Mouse (Mus musculus) mature B cell (primary cell): ENCODE results near the gene Eps15.

Experiments used
- in situ Hi-C: fragments of 300-500 bp; cut with MboI; formaldehyde crosslinking; loops from 2 replicates; pipeline ENCODE4 v1.14.3; 2019

Eps15 gene

GRCm38 (mm10) chr4:109268903-109269302 lies 11.2 kb upstream of the Eps15 start:
- in situ Hi-C loops, result no loop called here

- in situ Hi-C loops, result no loop called here
These were observed 8.3 kb upstream of the Eps15 start for GRCm38 (mm10) chr4:109271803-109272202.

- in situ Hi-C loops, result no loop called here
These were observed 6.4 kb upstream of the Eps15 start for GRCm38 (mm10) chr4:109273586-109274240.

GRCm38 (mm10) chr4:109280459-109281160 lies 542 bp downstream of the Eps15 start:
- in situ Hi-C loops, result no loop called here

GRCm38 (mm10) chr4:109281161-109281560 lies 1.1 kb downstream of the Eps15 start:
- in situ Hi-C loops, result no loop called here

GRCm38 (mm10) chr4:109281946-109282345 lies 1.9 kb downstream of the Eps15 start:
- in situ Hi-C loops, result no loop called here

- in situ Hi-C loops, result no loop called here
These were observed 14.6 kb downstream of the Eps15 start for GRCm38 (mm10) chr4:109294629-109295028.

- in situ Hi-C loops, result no loop called here
These were observed 16.4 kb downstream of the Eps15 start for GRCm38 (mm10) chr4:109296510-109296909.

- in situ Hi-C loops, result no loop called here
These were observed 19.1 kb downstream of the Eps15 start for GRCm38 (mm10) chr4:109299136-109299535.

GRCm38 (mm10) chr4:109316941-109317894 lies 37.1 kb downstream of the Eps15 start:
- in situ Hi-C loops, result no loop called here

GRCm38 (mm10) chr4:109336796-109337195 lies 56.7 kb downstream of the Eps15 start:
- in situ Hi-C loops, result no loop called here

GRCm38 (mm10) chr4:109341222-109341621 lies 61.2 kb downstream of the Eps15 start:
- in situ Hi-C loops, result no loop called here

GRCm38 (mm10) chr4:109342783-109343485 lies 62.9 kb downstream of the Eps15 start:
- in situ Hi-C loops, result no loop called here

- in situ Hi-C loops, result no loop called here
These were observed 63.8 kb downstream of the Eps15 start for GRCm38 (mm10) chr4:109343909-109344308.

GRCm38 (mm10) chr4:109378107-109378506 lies 98.0 kb downstream of the Eps15 start:
- in situ Hi-C loops, result no loop called here

- in situ Hi-C loops, result no loop called here
These were observed 102.4 kb downstream of the Eps15 start for GRCm38 (mm10) chr4:109382457-109382856.

- in situ Hi-C loops, result no loop called here
These were observed 105.5 kb downstream of the Eps15 start for GRCm38 (mm10) chr4:109385599-109385998.

- in situ Hi-C loops, result no loop called here
These were observed 113.2 kb downstream of the Eps15 start for GRCm38 (mm10) chr4:109393229-109393779.

GRCm38 (mm10) chr4:109393902-109394301 lies 113.8 kb downstream of the Eps15 start:
- in situ Hi-C loops, result no loop called here

GRCm38 (mm10) chr4:109394314-109395074 lies 114.4 kb downstream of the Eps15 start:
- in situ Hi-C loops, result no loop called here
